Mouse (Mus musculus) c-Kit-negative CD71-positive TER-119-positive erythroid progenitor cells, embryonic 14.5 days (primary cell): ENCODE results near the gene Arhgap10.

Source experiments
- DNase-seq: peaks from one replicate; pipeline ENCODE4 v3.0.0-alpha.2; 2013; ENCODE audit warnings: low read depth, low spot score

Gene Arhgap10

DNA sequence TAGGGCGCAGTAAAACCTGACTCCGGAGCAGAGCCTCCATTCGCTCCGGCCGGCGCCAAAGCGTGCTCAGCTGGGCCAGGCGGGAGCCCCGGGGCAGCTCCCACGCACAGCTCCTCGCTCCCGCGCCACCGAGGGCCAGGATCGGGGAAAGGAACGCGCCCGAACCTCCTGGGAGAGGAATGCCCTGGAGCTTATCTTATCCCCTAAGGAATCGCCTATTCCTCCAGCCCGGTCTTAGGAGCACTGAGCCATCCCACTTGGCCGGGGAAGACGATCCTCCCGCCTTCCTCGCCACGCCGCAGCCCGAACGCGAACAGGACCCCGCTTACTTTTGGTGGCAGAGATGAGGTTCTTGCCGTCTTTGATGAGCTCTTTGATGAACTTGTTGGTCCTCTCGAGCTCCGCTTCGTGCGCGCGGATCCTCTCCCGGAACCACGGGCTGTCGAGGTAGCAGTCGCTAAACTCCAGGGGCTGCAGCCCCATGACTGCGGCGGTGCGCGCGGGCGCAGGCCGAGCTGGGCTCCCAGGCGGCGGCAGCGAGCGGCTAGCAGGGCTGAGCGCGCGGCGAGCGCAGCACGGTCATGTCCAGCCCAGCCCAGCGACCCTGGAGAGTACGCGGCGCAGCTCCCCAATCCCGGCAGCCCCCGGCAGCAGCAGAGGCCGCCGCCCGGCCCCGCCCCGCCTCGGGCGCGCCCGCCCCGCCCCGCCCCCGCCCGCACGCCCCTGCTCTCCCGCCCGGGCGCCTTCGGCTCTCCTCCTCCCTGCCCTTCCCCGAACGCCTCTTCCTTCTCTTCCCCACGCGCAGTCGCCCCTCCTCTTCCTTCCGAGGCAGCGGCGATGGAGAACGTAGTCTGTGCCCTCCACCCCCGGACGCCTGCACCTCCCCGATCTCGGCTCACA is at the start of gene Arhgap10:
Gene Arhgap10 (minus strand): TSS at position 653 of the 900 bp plus-strand sequence.
- no peak for DNase-seq

DNA sequence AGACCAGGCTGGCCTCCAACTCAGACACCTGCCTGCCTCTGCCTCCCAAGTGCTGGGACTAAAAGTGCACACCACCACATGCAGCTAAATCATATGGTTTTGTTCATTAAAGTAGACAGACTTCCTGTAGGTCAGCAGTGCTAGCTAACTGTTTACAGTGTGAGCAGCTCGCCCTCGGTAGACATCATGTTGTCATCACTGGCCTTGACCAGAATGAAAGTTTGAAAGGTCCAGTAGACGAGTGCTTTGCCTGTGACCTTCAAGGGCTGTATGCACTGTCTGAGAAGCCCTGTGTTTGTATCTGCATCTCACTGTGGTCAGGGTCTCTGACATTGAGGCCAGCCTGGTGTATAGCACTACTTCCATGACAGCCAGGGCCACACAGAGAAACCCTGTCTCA is 43.7 kb upstream of the Arhgap10 start:
- DNase-seq: no peak

DNA sequence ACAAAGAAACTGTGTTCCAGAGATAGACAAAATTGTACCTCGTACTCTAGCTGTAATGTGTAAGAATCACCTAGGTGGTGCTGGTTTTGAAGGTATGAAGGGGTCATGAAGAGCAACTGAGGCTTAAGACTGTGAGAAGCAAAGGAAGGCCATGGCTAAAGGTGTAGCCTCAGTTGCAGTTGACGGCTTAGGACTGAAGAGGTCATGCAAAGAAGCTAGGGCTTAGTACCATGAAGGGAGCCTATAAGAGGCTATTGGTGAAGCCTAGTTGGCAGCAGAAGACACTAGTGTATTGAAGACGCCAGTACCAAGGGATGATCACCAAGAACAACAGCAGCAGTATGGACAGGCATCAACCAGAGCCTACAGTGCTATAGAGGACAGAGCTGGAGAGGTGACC is 34.7 kb upstream of the Arhgap10 start:
- DNase-seq: no peak

DNA sequence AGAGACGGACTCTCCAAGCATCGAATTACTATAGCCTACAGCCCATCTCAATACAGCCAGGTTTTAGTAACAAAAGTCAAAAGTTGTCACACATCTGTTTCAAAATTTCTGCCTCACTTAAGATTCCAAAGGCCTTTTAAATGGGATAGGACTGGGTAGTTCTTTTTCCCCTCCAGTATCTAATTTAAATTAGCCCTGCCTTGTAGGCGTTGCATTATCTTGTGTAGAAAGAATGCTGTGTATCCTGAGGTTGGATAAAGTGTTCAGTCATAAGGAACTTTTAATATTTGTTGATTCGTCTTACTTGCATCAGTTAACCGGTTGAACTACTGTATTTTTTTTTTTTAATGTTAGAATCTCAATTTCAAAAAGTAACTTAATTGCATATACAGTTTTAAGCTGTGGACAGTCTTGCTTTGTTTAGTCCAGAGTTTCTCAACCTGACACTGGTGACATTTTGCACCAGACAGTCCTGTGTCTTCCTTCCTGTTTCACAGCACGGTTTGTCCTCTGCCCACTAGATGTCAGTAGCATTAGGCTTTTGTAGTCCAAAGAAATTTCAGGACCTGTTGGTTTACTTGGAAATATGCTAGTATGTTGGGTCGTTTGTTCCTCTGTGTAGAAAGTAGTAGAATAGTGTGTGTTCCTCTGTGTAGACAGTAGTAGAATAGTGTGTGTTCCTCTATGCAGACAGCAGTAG is 32.3 kb upstream of the Arhgap10 start:
- peak; percentile 32 for DNase-seq

DNA sequence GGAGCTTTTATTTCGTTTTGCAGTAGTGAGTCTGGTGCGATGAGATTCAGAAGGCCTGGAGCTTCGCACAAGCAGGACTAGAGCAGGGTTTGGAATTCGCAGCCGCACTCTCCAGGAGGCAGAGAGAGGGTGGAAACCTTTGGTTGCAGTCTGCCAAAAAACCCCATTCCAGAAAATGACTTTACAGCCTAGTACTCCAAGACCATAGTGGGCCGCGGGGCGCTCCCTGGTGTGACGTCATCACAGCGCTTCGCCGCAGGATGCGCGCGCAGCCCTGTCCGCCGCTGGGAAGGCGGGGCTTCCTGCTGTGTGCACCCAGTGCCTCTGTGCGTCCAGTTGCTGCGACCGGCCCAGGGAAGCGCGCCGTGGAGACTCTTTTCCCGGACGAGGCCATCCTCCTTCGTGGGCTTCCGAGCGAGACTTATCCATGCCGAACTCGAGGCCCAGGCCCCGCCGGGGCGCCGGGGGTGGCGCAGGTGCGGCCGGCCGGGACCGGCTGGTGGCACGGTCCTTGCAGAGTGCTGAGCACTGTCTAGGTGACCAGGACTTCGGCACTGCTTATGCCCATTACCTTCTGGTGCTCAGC is 31.5 kb upstream of the Arhgap10 start, which contains the start of gene Prmt9:
Gene Prmt9 (plus strand): TSS at position 277 of the 586 bp plus-strand sequence.
- DNase-seq: peak; percentile 80

DNA sequence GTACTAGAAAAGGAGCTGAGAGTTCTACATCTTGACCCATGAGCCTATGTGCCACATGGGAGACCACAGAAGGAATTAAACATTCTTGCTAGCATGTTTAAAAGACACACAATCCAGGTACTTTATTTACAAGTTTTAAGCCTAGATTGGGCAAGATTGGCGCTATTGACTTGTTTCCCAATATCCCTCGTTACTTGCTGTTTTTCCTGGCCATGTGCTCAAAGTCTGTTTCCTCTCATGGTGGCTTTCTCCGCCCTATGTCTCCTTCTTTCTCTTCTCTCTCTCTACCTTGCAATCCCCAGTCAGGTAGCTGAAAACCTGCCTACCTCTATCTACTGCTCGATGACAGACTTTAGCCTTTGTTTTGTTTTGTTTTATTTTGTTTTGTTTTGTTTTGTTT is 27.9 kb upstream of the Arhgap10 start:
- DNase-seq: no peak

DNA sequence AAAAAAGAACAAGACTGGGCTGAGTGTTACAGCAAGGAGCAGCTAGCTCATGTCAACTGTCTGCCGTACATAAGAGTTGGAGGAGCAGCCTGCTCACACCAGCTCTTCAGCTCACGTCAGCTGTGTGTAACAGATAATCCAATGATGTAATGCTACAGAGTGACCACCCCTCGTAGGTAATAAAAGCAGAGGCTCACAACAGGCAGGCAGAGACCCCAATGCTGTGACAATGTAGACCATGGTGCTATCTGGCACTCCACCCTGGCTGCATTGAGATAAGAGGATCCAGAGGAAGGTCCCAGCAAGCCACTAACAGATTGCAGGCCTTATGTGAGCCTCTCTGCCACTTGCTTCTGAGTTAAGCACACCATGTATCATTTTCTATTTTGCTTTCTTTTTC is 26.7 kb upstream of the Arhgap10 start:
- DNase-seq: no peak

DNA sequence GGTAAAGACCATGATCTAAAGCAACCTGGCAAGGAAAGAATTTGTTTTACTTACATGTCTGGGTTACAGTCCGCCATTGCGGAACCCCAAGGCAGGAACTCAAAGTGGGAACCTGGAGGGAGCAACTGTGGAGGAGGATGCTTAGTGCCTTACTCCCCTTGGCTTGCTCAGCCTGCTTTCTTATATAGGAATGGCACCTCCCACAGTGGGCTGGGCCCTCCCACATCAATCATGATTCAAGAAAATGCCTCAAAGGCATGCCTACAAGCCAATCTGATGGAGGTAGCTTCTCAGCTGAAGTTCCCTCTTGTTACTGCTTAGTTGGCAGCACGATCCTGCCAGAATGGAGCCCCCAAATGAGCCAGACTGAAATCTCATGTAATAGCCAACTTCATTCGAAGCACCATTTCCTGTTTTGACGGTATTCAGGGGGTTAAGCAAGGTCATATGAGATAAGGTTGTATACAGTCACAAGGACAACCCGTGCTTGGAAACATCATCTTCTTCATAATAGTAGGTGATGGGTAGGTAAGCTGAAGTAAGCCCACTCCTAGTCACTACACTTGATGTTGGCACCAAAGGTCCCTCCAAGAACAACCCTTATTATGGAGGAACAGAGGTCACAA is 25.5 kb upstream of the Arhgap10 start:
- no peak for DNase-seq

DNA sequence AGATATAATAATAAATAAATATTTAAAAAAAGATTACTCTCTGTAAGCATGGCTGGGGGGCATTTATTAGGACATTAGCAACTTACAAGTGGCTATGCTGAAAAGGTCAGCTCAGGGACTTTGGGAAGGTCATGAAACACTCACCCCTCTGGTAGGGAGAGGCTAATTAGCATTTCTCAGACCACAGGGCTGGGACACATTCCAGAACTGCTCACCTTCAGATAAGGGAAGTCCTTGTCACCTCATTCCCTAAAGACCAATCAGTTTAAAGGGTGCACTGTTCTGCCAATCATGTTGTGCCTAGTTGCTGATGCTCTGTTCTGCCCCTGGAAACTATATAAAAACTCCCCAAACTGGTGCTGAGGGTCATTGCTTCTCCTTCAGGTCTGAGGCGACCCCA is 20.5 kb upstream of the Arhgap10 start:
- no peak for DNase-seq

DNA sequence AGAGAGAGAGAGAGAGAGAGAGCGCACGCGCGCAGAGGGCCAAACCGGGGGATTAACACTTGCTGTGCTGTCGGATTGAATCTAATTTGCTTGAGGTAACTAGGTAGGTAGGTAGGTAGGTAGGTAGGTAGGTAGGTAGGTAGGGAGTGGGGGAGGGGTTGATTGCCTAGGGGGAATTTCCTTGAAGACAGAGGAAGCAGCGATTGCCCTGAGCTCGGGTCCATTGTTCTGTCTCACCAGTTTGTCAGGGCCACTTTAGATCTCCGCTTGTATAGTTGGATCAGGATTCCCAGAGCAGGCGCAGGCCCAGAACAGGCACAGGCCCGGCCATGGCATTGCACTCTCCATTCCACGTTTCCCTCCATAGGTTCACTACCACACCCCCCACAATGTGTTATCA is 19.1 kb upstream of the Arhgap10 start:
- DNase-seq: no peak

DNA sequence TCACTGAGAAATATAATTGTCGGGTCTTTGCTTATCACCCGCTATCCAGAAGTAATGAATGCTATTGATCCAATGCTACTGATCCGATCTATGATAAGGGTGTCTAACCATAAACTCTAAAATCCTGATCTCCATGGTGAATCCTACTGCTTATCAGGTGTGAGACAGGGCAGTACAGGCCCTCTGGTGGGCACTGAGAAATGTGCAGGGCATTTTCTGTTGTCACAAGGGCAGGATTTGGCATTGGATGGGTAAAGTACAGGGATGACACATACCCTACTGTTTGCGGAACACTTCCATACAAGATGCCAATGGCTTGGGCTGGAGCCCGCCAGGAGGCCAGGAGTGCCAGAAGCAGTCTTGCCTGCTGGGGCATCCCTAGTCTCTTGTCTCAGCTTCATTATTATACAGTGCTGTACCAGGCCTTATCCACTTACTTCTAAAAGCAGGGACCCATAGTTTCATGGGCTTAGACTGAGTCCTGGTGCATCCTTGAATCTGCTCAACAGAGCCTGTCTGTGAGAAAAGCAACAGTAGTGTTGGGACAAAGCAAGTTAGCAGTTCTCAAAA is 17.4 kb upstream of the Arhgap10 start:
- DNase-seq: no peak

DNA sequence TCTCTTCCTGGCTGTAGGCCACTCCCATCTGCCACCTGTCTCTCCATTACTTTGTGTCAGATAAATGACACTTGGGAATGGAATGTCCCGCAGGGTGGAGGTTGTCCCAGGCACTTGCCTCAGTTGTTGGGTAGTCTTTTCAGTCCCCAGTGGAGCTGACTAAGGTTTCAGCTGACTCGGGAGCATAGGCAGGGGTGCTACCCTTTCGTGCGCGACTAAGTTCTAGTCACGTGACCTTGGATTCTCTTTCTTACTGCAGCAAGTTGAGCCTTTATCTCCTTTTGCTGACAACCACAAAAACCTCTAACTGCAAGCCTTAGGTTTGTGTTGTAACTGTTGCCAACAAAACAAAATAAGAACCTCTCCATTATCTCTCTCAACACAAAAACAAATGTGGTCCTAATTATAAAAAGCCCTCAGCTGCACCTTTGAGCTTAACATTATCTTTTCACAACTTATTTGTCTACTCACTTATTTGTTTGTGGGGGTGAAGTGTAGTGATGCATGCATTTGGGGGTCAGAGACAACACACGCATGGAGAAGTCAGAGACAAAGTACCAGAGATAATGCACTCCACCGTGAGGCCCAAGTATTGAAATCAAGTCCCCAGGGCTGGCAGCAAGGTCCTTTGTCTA is 16.7 kb upstream of the Arhgap10 start:
- no peak for DNase-seq

DNA sequence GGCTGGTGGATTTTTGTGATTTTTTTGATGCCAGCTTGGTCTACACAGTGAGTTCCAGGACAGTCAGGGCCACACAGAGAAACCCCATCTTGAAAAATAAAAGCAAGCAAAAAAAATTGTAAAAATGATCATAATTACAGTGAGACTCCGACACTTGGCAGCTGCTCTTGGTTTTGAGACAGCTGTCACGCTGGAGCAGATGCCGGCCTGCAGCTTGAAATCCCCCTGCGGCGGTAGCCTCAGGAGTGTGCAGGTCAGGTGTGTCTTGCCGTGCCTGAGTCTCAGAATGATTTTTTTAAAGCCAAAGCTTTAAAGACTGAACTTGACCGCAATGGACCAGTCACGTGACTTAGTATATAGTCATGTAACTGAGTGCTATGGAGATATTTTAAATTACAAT is 8.4 kb upstream of the Arhgap10 start:
- DNase-seq: no peak

DNA sequence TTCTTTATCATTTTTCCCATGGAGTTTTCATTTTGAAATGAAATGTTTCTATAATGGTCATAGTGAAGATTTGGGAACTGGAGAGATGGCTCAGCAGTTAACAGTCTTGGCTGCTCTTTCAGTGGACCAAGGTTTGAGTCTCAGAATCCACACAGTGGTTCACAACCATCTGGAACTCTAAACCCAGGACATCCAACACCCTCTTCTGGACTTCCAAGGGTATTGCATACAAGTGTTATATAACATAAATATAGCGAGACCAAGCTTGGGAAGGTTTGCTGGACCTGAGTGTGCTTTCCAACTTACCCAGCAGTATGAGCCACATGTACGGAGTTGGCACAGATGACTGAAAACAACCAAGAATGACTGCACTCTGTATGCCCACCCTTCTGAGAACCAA is 7.2 kb upstream of the Arhgap10 start:
- no peak for DNase-seq

DNA sequence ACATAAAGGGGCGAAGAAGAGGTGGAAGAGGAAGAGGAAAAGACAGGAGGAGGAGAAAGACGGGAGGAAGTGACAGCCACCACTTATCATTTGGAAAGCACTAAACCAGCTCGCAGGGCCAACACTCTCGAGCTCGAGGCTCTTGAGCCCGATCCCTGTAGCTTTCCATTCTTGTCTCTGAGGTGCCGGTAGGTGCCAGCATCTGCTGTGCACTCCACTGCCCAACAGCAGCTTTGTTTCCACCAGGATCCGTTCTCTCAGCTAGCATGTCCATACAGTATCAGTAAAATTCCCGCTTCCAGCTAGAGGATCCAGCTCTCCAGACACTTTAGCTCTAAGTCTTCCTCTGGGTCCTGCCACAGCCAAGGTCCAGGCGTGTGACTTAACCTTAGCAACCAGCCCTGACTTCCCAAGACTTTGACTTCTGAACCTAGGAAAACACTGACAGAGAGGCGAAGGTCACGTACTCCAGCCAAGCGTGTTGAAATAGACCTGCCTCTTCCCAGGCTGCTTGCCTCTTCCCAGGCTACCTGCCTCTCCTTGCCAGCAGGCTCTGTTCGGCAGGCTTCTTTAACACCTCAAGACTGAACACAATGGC is 6.4 kb upstream of the Arhgap10 start:
- DNase-seq: no peak

DNA sequence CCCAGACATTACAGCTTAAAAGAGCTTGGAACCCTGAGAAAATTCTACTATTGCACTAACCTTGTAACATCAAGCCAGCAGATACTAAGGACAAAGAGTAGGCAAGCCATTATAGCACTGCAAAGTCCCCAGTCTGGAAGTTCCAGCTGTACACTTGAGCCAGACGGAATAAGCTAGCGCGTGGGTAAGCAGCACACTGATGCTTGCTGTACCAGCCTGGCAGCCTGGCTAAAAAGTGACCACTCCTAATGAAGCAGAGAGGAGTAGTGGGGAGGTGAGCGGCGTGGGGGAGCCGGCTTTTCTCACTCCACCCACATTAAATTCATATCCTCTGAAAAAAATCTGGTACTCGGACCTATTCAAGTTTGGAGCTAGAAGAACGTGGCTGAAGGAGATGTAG is 5.2 kb upstream of the Arhgap10 start:
- DNase-seq: no peak

DNA sequence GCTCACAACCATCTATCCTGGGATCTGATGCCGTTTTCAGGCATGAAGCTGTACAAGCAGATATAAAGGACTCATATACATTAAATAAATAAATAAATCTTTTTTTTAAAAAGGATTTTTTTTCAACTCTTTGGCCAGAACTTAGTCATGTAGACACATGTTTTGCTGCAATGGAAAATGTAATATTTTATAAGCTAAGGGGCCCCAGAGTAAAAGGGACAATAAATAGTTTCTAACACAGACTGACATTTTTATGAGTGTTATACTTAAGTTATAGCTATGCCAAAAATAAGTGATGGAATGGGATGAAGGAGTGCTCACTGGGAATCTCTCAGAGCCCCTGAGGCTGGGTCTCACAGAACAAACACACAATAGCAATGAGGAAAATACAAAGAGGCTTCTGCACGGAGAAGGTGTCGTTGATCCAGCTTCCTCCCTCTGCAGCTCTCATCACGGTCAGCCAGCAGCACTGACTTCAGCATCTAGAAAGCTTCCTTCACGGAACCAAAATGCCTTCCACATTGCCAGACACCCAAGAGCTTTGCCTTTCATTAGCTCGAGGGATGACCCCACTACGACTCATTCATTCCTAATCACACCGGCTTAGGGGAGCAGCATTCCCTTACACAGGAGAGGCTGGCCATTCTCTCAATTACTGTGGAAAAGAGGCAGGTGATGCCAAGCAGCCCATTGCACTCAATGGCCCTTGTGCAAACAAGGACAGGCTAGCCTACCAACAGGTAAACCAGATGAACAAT is 3.5 kb upstream of the Arhgap10 start:
- no peak for DNase-seq

DNA sequence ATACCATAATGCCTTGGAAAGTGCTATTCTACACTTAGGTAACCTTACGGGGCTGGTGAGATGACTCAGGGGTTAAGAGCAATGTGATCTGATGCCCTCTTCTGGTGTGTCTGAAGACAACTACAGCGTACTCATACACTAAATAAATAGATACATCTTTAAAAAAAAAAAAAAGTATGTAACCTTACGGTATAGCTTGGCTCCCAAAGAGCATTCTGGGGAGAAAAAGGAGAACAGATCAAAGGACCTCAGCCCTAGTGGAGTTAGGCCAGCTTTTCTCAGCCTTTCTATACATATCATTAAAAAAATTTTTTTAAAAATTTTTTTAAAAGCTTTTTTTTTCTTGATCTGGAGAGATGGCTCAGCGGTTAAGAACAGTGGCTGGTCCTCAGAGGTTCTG is 2.8 kb upstream of the Arhgap10 start:
- no peak for DNase-seq

DNA sequence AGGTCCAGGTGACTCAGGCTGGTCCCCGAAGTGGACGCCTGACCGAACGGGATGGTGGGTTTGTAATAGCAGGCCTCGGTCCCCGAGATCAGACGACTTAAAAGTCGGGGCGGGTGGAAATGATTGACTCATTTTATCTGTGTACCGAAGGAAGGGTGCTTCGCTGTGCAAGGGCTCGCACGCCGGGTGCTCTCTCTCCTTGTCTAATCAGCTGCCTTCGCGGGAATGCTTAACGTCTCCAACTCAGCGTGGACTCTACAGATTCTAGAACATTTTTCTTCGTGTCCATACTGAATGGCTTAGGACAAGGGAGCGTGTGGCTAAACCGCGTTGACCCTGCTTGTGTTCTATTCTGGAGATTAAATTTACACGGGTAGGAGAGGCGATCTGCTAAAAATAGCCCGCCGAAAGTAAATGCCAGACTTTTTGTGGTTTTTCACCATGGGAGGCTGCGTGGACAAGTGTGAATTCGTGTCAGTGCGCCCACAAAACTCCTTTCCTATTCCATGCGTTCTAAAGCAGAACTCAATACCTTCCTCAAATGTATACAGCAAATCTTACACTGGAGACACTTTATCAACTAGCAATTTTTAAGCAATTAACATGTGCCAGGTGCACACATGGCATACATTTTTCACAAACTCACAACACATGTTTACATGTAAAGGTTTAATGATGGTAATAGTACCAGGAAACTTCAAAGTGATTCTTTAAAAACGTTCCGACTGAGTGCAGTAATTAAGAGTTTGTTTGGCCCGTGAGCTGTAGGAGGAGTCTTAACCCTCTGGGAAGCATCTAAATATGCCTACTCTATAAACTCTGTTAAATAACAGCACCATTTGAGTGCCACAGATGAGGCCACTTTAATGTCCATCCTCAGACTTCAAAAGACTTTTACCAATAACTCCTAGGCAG is 705 bp upstream of the Arhgap10 start:
- no peak for DNase-seq
